Mouse (Mus musculus) subcutaneous adipose tissue, adult 2 months (tissue): ENCODE data around the gene Vmn1r111. TPM values are rescaled to one million over a fixed set of nuclear protein-coding genes. Genes with fewer than 3 reads are reported as not detected.

ENCODE experiments used
- polyA plus RNA-seq: library from polyadenylated mRNA; depleted of rRNA; stranded (reverse); fragments of >200 nt; gene quantifications from 2 replicates; pipeline ENCODE4 v1.2.3, GENCODE M21; 2012; ENCODE audit warnings: low replicate concordance; rRNA removed

The Vmn1r111 gene
- not detected in 2 replicates for polyA plus RNA-seq

DNA sequence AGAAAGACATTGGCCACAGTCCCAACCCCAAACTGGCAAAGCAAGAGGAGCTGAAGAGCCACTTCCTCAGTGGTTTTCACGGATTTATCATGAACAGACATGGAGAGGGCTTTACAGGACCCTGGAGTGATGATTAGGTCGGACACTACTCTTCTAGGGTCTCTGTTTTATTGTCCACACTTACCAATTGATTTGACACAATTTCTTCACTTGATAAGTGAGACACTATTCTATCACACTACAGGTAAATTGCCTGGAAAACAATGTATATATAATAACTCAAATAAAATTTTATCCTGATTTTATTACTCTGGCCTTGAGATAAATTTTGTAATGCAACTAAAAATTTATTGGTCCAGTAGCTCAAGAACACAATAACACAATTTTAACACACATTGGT is at the start of gene Vmn1r111:
Gene Vmn1r111 (minus strand): TSS at position 101 of the 400 bp plus-strand sequence.

DNA sequence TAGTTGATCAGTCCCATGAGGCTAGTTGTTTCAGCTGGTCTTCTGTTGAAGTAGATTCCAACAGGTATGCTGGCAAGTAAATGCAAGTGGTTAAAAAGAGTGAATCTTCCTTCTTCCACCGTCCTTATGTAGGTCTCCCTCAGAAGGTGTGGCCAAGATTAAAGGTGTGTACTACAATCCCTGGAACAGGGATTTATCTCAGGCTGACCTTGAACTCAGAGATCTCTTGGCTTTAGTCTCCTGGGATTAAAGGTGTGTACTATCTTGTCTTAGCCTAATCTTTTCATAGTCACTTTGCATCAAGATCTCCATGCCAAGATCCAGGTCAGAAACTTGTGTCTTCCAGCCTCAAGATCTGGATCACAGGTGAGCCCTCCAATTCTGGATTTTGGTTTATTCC is 27.5 kb upstream of the Vmn1r111 start, which contains the start of gene Gm10668:
Gene Gm10668 (minus strand): TSS at position 101 of the 400 bp plus-strand sequence.

DNA sequence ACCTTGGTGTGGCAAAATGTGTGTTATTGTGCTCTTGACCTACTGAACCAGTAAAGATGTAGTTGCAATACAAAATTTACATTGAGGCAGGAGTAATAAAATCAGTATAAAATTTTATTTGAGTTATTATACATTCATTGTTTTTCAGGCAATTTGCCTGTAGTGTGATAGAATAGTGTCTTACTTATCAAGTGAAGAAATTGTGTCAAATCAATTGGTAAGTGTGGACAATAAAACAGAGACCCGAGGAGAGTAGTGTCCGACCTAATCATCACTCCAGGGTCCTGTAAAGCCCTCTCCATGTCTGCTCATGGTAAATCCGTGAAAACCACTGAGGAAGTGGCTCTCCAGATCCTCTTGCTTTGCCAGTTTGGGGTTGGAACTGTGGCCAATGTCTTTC is 34.4 kb downstream of the Vmn1r111 start, which contains the start of gene Vmn1r107:
Gene Vmn1r107 (plus strand): TSS at position 301 of the 400 bp plus-strand sequence.

Other genes starting within 250 kb of the Vmn1r111 start
- not detected in 2 replicates for gene Gm10670, start 228.3 kb downstream of the Vmn1r111 start, polyA plus RNA-seq
- not detected in 2 replicates for gene Vmn1r103, start 192.7 kb downstream of the Vmn1r111 start, polyA plus RNA-seq
- not detected in 2 replicates for gene Vmn1r104, start 169.4 kb downstream of the Vmn1r111 start, polyA plus RNA-seq
- not detected in 2 replicates for gene Gm5726, start 157.5 kb downstream of the Vmn1r111 start, polyA plus RNA-seq
- not detected in 2 replicates for gene Gm4141, start 127.0 kb downstream of the Vmn1r111 start, polyA plus RNA-seq
- gene Gm4513, start 104.2 kb downstream of the Vmn1r111 start, polyA plus RNA-seq = not detected in 2 replicates
- not detected in 2 replicates for gene Vmn1r107, start 34.3 kb downstream of the Vmn1r111 start, polyA plus RNA-seq
- gene Gm10668, start 27.4 kb upstream of the Vmn1r111 start, polyA plus RNA-seq = not detected in 2 replicates
- gene Vmn1r112, start 68.0 kb upstream of the Vmn1r111 start, polyA plus RNA-seq = not detected in 2 replicates
- gene Vmn1r113, start 84.1 kb upstream of the Vmn1r111 start, polyA plus RNA-seq = not detected in 2 replicates
- gene Vmn1r114, start 109.0 kb upstream of the Vmn1r111 start, polyA plus RNA-seq = not detected in 2 replicates
- gene Vmn1r115, start 141.8 kb upstream of the Vmn1r111 start, polyA plus RNA-seq = not detected in 2 replicates
- gene Vmn1r116, start 169.0 kb upstream of the Vmn1r111 start, polyA plus RNA-seq = not detected in 2 replicates
- not detected in 2 replicates for gene Vmn1r117, start 180.9 kb upstream of the Vmn1r111 start, polyA plus RNA-seq
- gene Vmn1r118, start 209.1 kb upstream of the Vmn1r111 start, polyA plus RNA-seq = not detected in 2 replicates